In genomic region chr1:38511076-38511475, GRCm38 (mm10) we compare ENCODE assay signal across 16 mouse cellular contexts.
DNase-seq lines count a peak whose midpoint lies in the region; ATAC-seq lines count a peak whose summit lies in the region.
"Had no signal": no experiment of that assay in that cellular context is flagged by ENCODE, and none has a peak within 500 bp of the region (broad histone marks: within the 10 kb centered on the region; RNA-seq: fewer than 3 reads in every experiment).

No protein-coding gene starts in this region.

- no peak overlapping the region for H3K4me2 ChIP-seq in midbrain, embryonic 13.5 days (replicated peaks)
- H3K4me2 ChIP-seq in hindbrain, embryonic 12.5 days (replicated peaks): no peak overlapping the region
- H3K4me2 ChIP-seq in neural tube, embryonic 14.5 days (ENCODE audit: low read depth, low read length): peak overlapping the region; percentile 7; the same call in 1 of the 2 replicates
- H3K4me2 ChIP-seq: liver, embryonic 13.5 days had no signal

- no peak overlapping the region for H3K4me3 ChIP-seq in heart, embryonic 10.5 days
- no peak overlapping the region for H3K4me3 ChIP-seq in midbrain, embryonic 13.5 days (replicated peaks)
- no peak overlapping the region for H3K4me3 ChIP-seq in midbrain, embryonic 10.5 days
- H3K4me3 ChIP-seq in hindbrain, embryonic 12.5 days: no peak overlapping the region
- H3K4me3 ChIP-seq in neural tube, embryonic 14.5 days (ENCODE audit: low read depth, low read length): no peak overlapping the region
- H3K4me3 ChIP-seq: left cerebral cortex, adult 2 months; liver, embryonic 13.5 days had no signal

- H3K27me3 ChIP-seq in heart, embryonic 10.5 days (ENCODE audit: insufficient read depth, poor library complexity, severe bottlenecking): no peaks in the 10 kb centered on the region
- no peaks in the 10 kb centered on the region for H3K27me3 ChIP-seq in midbrain, embryonic 13.5 days
- H3K27me3 ChIP-seq in midbrain, embryonic 10.5 days (ENCODE audit: low read depth, poor library complexity, severe bottlenecking): no peaks in the 10 kb centered on the region
- no peaks in the 10 kb centered on the region for H3K27me3 ChIP-seq in hindbrain, embryonic 12.5 days
- H3K27me3 ChIP-seq in neural tube, embryonic 14.5 days (ENCODE audit: control insufficient read depth, insufficient read depth, low read length): no peaks in the 10 kb centered on the region
- H3K27me3 ChIP-seq: liver, embryonic 13.5 days had no signal

- DNase-seq in heart, embryonic 10.5 days (ENCODE audit: low spot score): no peak
- no peak for DNase-seq in heart, adult 18-20 months
- no peak for DNase-seq in midbrain, embryonic 10.5 days (ENCODE audit: low spot score)
- no peak for DNase-seq in adrenal gland, postnatal 4 days (ENCODE audit: low spot score in 2 of 2)
- no peak for DNase-seq in gastrocnemius, postnatal 14 days
- DNase-seq: cerebellum, adult 18-20 months; kidney, adult 11 months; kidney, postnatal 4 days; liver, embryonic 13.5 days; lung, postnatal 14 days; right cerebral cortex, postnatal 4 days; thymus, postnatal 36 days had no signal

- H3K36me3 ChIP-seq in heart, embryonic 10.5 days: no peaks in the 10 kb centered on the region
- H3K36me3 ChIP-seq in midbrain, embryonic 13.5 days: no peaks in the 10 kb centered on the region
- no peaks in the 10 kb centered on the region for H3K36me3 ChIP-seq in midbrain, embryonic 10.5 days
- H3K36me3 ChIP-seq in hindbrain, embryonic 12.5 days: no peaks in the 10 kb centered on the region
- H3K36me3 ChIP-seq in neural tube, embryonic 14.5 days (ENCODE audit: control insufficient read depth, insufficient read depth, low read length): no peaks in the 10 kb centered on the region
- H3K36me3 ChIP-seq: liver, embryonic 13.5 days had no signal

- no peaks in the 10 kb centered on the region for H3K9me3 ChIP-seq in heart, embryonic 10.5 days
- H3K9me3 ChIP-seq in midbrain, embryonic 13.5 days: no peaks in the 10 kb centered on the region
- H3K9me3 ChIP-seq in midbrain, embryonic 10.5 days (replicated peaks): no peaks in the 10 kb centered on the region
- no peaks in the 10 kb centered on the region for H3K9me3 ChIP-seq in hindbrain, embryonic 12.5 days (replicated peaks)
- no peaks in the 10 kb centered on the region for H3K9me3 ChIP-seq in neural tube, embryonic 14.5 days (ENCODE audit: control insufficient read depth, low read length)
- H3K9me3 ChIP-seq: liver, embryonic 13.5 days had no signal

- H3K4me1 ChIP-seq in heart, embryonic 10.5 days: peaks cover 60% of the 10 kb centered on the region
- H3K4me1 ChIP-seq in midbrain, embryonic 13.5 days (replicated peaks): peaks cover 40% of the 10 kb centered on the region
- H3K4me1 ChIP-seq in midbrain, embryonic 10.5 days: peaks cover 23% of the 10 kb centered on the region
- peaks cover 48% of the 10 kb centered on the region for H3K4me1 ChIP-seq in hindbrain, embryonic 12.5 days
- H3K4me1 ChIP-seq in neural tube, embryonic 14.5 days (ENCODE audit: control insufficient read depth, insufficient read depth, low read length): peaks cover 38% of the 10 kb centered on the region

- 64% methylated on average over 5 of the region's 5 CpGs for WGBS in heart, embryonic 10.5 days
- 53% methylated on average over 5 of the region's 5 CpGs for WGBS in midbrain, embryonic 13.5 days
- 77% methylated on average over 5 of the region's 5 CpGs for WGBS in midbrain, embryonic 10.5 days
- 53% methylated on average over 5 of the region's 5 CpGs for WGBS in hindbrain, embryonic 12.5 days
- WGBS in neural tube, embryonic 14.5 days: 36% methylated on average over 5 of the region's 5 CpGs

- no peak overlapping the region for H3K9ac ChIP-seq in midbrain, embryonic 13.5 days (replicated peaks)
- no peak overlapping the region for H3K9ac ChIP-seq in hindbrain, embryonic 12.5 days
- H3K9ac ChIP-seq in neural tube, embryonic 14.5 days (replicated peaks; ENCODE audit: low read depth, low read length): 0 out of 2 replicates have a peak overlapping the region, but pooled peaks have one; percentile 26
- H3K9ac ChIP-seq: liver, embryonic 13.5 days had no signal

- no peak for ATAC-seq in midbrain, embryonic 13.5 days
- ATAC-seq in hindbrain, embryonic 12.5 days (ENCODE audit: low FRiP score): no peak
- no peak for ATAC-seq in neural tube, embryonic 14.5 days (ENCODE audit: low read depth)

- H3K27ac ChIP-seq in heart, embryonic 10.5 days: peak overlapping the region; percentile 72
- peak overlapping the region; percentile 56; the same call in 1 of the 2 replicates for H3K27ac ChIP-seq in midbrain, embryonic 13.5 days
- H3K27ac ChIP-seq in midbrain, embryonic 10.5 days (replicated peaks): no peak overlapping the region
- H3K27ac ChIP-seq in hindbrain, embryonic 12.5 days: peak overlapping the region; percentile 74
- peak overlapping the region; percentile 80 for H3K27ac ChIP-seq in neural tube, embryonic 14.5 days (ENCODE audit: low read depth, low read length)
- H3K27ac ChIP-seq: left cerebral cortex, adult 2 months; liver, embryonic 13.5 days had no signal

- intact Hi-C loops in gastrocnemius, postnatal 14 days (cut with DNase I; ENCODE audit: low total_unique reads): no loop called here
